Mouse (Mus musculus): Measurements from ENCODE around the gene Ptpn6. TPM values are rescaled to one million over a fixed set of nuclear protein-coding genes. Genes with fewer than 3 reads are reported as not detected.

The Ptpn6 gene
- polyA plus RNA-seq, 1 experiment: 18.2 TPM

GRCm38 (mm10) chr6:124729850-124730705, 8.4 kb downstream of the Ptpn6 start:
- DNase-seq (ENCODE audit: low spot score): no peak

- no peak for DNase-seq (ENCODE audit: low spot score)
These were observed 9.9 kb downstream of the Ptpn6 start for GRCm38 (mm10) chr6:124728621-124729020.

GRCm38 (mm10) chr6:124724472-124724871, 14.0 kb downstream of the Ptpn6 start:
- no peak for DNase-seq (ENCODE audit: low spot score)

- DNase-seq (ENCODE audit: low spot score): no peak
These were observed 15.0 kb downstream of the Ptpn6 start for GRCm38 (mm10) chr6:124723541-124723940.

GRCm38 (mm10) chr6:124722876-124723473, 15.5 kb downstream of the Ptpn6 start:
- no peak for DNase-seq (ENCODE audit: low spot score)

GRCm38 (mm10) chr6:124720904-124721303, 17.6 kb downstream of the Ptpn6 start:
- DNase-seq (ENCODE audit: low spot score): no peak

GRCm38 (mm10) chr6:124719354-124719978, 19.0 kb downstream of the Ptpn6 start:
- no peak for DNase-seq (ENCODE audit: low spot score)

GRCm38 (mm10) chr6:124718703-124719102, 19.8 kb downstream of the Ptpn6 start:
- no peak for DNase-seq (ENCODE audit: low spot score)

- DNase-seq (ENCODE audit: low spot score): no peak
These were observed 20.5 kb downstream of the Ptpn6 start for GRCm38 (mm10) chr6:124717968-124718367.

- DNase-seq (ENCODE audit: low spot score): no peak
These were observed 21.5 kb downstream of the Ptpn6 start for GRCm38 (mm10) chr6:124716864-124717490.

GRCm38 (mm10) chr6:124712918-124713317, 25.6 kb downstream of the Ptpn6 start:
- no peak for DNase-seq (ENCODE audit: low spot score)

- DNase-seq (ENCODE audit: low spot score): peak; percentile 93
These were observed 26.4 kb downstream of the Ptpn6 start, which contains the start of the genes Emg1 and Phb2 for GRCm38 (mm10) chr6:124711824-124712782. Gene Emg1 (minus strand): TSS chr6:124712178. Gene Phb2 (plus strand): TSS chr6:124712336.

- no peak for DNase-seq (ENCODE audit: low spot score)
These were observed 30.1 kb downstream of the Ptpn6 start for GRCm38 (mm10) chr6:124708289-124708889.

- DNase-seq (ENCODE audit: low spot score): no peak
These were observed 32.4 kb downstream of the Ptpn6 start for GRCm38 (mm10) chr6:124706061-124706627.

- DNase-seq (ENCODE audit: low spot score): no peak
These were observed 34.1 kb downstream of the Ptpn6 start for GRCm38 (mm10) chr6:124704417-124704816.

- DNase-seq (ENCODE audit: low spot score): no peak
These were observed 34.7 kb downstream of the Ptpn6 start for GRCm38 (mm10) chr6:124703789-124704188.

- DNase-seq (ENCODE audit: low spot score): no peak
These were observed 35.8 kb downstream of the Ptpn6 start for GRCm38 (mm10) chr6:124702784-124703103.

- no peak for DNase-seq (ENCODE audit: low spot score)
These were observed 36.3 kb downstream of the Ptpn6 start for GRCm38 (mm10) chr6:124702102-124702783.

GRCm38 (mm10) chr6:124701338-124701737, 37.2 kb downstream of the Ptpn6 start:
- DNase-seq (ENCODE audit: low spot score): no peak

All from urinary bladder, adult 2 months (tissue).